Mouse (Mus musculus) adrenal gland, adult 8-10 months (tissue): ENCODE results near the gene Epn2. TPM values are rescaled to one million over a fixed set of nuclear protein-coding genes. Genes with fewer than 3 reads are reported as not detected.

Experiments
- total RNA-seq, 4 experiments: library from RNA; stranded (reverse); gene quantifications; 2 replicates each; pipeline ENCODE4 v1.2.4; 2022

Gene Epn2
- total RNA-seq, 4 experiments from 2014 or later = 27.6 to 47.1 (median 35.7) TPM

Other genes with a start within 250 kb of the Epn2 start
- gene Slc47a2, start 236.8 kb downstream of the Epn2 start, total RNA-seq = not detected
- 1 to 10 TPM in 2 of 4 experiments, under 1 TPM in 2; 0.43 to 2.9 (median 0.96) TPM for gene Slc47a1, start 201.3 kb downstream of the Epn2 start, total RNA-seq
- 1 to 10 TPM; 1.7 to 2.3 (median 2.0) TPM for gene Rnf112, start 125.6 kb downstream of the Epn2 start, total RNA-seq
- 1 to 10 TPM; 3.4 to 5.8 (median 4.9) TPM for gene Mfap4, start 94.3 kb downstream of the Epn2 start, total RNA-seq
- gene Mapk7, start 85.3 kb downstream of the Epn2 start, total RNA-seq = 10 to 100 TPM; 15.2 to 22.1 (median 20.4) TPM
- gene B9d1, start 74.5 kb downstream of the Epn2 start, total RNA-seq = 10 to 100 TPM; 16.5 to 31.6 (median 25.2) TPM
- 10 to 100 TPM in 3 of 4 experiments, 1 to 10 TPM in 1; 9.4 to 12.4 (median 11.9) TPM for gene Grap, start 73.6 kb upstream of the Epn2 start, total RNA-seq
- 1 to 10 TPM; 1.7 to 2.9 (median 2.3) TPM for gene Fam83g, start 104.4 kb upstream of the Epn2 start, total RNA-seq
- under 1 TPM in 3 of 4 experiments, not detected in 1; 0.14 to 0.30 (median 0.25) TPM for gene Slc5a10, start 141.1 kb upstream of the Epn2 start, total RNA-seq
- gene Prpsap2, start 182.4 kb upstream of the Epn2 start, total RNA-seq = 10 to 100 TPM; 30.4 to 39.7 (median 36.2) TPM